Mouse (Mus musculus): ENCODE measurements around the gene Zbtb25. TPM values are rescaled to one million over a fixed set of nuclear protein-coding genes. Genes with fewer than 3 reads are reported as not detected.
A peak's percentile ranks its signal among the peaks of the same experiment; 100 is the strongest.

Zbtb25 gene
- polyA plus RNA-seq, 1 experiment from 2014 or later, result 20.3 TPM

DNA sequence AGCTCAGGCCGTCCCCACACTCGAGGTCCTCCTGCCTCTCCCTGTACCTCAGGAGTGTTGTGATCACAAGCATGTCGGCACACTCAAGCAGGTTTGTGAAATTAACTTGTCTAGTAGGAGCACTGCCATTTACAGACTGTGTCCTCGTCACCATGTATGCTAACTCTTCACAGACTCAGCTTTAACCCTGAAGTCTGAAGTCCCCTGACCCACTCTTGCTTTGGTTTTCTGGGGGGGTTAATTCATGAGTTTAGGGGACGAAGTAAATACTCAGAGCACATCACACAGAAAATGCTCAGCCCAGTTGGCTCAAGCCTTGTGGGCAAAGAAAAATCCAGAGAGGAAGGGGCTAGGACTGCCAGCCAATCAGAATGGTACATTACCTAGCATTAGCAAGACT is 33.8 kb downstream of the Zbtb25 start:
- Histone ChIP-seq H3K4me3 (ENCODE audit: low read depth, low read length) (no peak overlapping the region), H3K9me3 (replicated peaks; ENCODE audit: control insufficient read depth, low read length) (no peaks in the 10 kb centered on the region), H3K36me3 (ENCODE audit: control insufficient read depth, insufficient read depth, low read length) (peaks cover 5% of the 10 kb centered on the region; the same call in 1 of the 2 replicates), H3K9ac (ENCODE audit: low read length) (no peak overlapping the region), H3K4me1 (ENCODE audit: control insufficient read depth, insufficient read depth, low read length) (no peaks in the 10 kb centered on the region), H3K4me2 (ENCODE audit: low read length) (no peak overlapping the region), H3K27ac (ENCODE audit: low read depth, low read length) (no peak overlapping the region), H3K27me3 (replicated peaks; ENCODE audit: control insufficient read depth, insufficient read depth, low read length) (no peaks in the 10 kb centered on the region)
- WGBS, result 89% methylated on average over 5 of the region's 5 CpGs
- no peak for DNase-seq (ENCODE audit: low spot score)
- ATAC-seq, result no peak

GRCm38 (mm10) chr12:76333688-76334087 is 35.7 kb downstream of the Zbtb25 start:
- Histone ChIP-seq H3K4me3 (ENCODE audit: low read depth, low read length) (no peak overlapping the region), H3K27ac (ENCODE audit: low read depth, low read length) (no peak overlapping the region), H3K36me3 (ENCODE audit: control insufficient read depth, insufficient read depth, low read length) (peaks cover 6% of the 10 kb centered on the region; the same call in 1 of the 2 replicates), H3K9me3 (replicated peaks; ENCODE audit: control insufficient read depth, low read length) (no peaks in the 10 kb centered on the region), H3K4me1 (ENCODE audit: control insufficient read depth, insufficient read depth, low read length) (no peaks in the 10 kb centered on the region), H3K4me2 (ENCODE audit: low read length) (no peak overlapping the region), H3K27me3 (replicated peaks; ENCODE audit: control insufficient read depth, insufficient read depth, low read length) (no peaks in the 10 kb centered on the region), H3K9ac (ENCODE audit: low read length) (no peak overlapping the region)
- ATAC-seq, result no peak
- WGBS, result 95% methylated on average over 5 of the region's 5 CpGs
- DNase-seq (ENCODE audit: low spot score), result no peak

GRCm38 (mm10) chr12:76328567-76329354 is 40.6 kb downstream of the Zbtb25 start:
- Histone ChIP-seq H3K4me3 (ENCODE audit: low read depth, low read length) (no peak overlapping the region), H3K36me3 (ENCODE audit: control insufficient read depth, insufficient read depth, low read length) (peaks cover 13% of the 10 kb centered on the region; the same call in 1 of the 2 replicates), H3K27ac (ENCODE audit: low read depth, low read length) (no peak overlapping the region), H3K9ac (ENCODE audit: low read length) (no peak overlapping the region), H3K27me3 (replicated peaks; ENCODE audit: control insufficient read depth, insufficient read depth, low read length) (no peaks in the 10 kb centered on the region), H3K9me3 (replicated peaks; ENCODE audit: control insufficient read depth, low read length) (no peaks in the 10 kb centered on the region), H3K4me2 (ENCODE audit: low read length) (no peak overlapping the region), H3K4me1 (ENCODE audit: control insufficient read depth, insufficient read depth, low read length) (no peaks in the 10 kb centered on the region)
- DNase-seq (ENCODE audit: low spot score) (no peak), ATAC-seq (no peak)
- 88% methylated on average over 6 of the region's 6 CpGs for WGBS

GRCm38 (mm10) chr12:76326437-76327220 is 42.8 kb downstream of the Zbtb25 start:
- H3K36me3 ChIP-seq (ENCODE audit: control insufficient read depth, insufficient read depth, low read length), result peaks cover 15% of the 10 kb centered on the region
- no peak overlapping the region for H3K4me3 ChIP-seq (ENCODE audit: low read depth, low read length)
- H3K4me2 ChIP-seq (ENCODE audit: low read length), result no peak overlapping the region
- DNase-seq (ENCODE audit: low spot score), result no peak
- no peak overlapping the region for H3K27ac ChIP-seq (ENCODE audit: low read depth, low read length)
- WGBS, result 90% methylated on average over 23 of the region's 23 CpGs
- H3K27me3 ChIP-seq (replicated peaks; ENCODE audit: control insufficient read depth, insufficient read depth, low read length), result no peaks in the 10 kb centered on the region
- no peaks in the 10 kb centered on the region for H3K4me1 ChIP-seq (ENCODE audit: control insufficient read depth, insufficient read depth, low read length)
- H3K9ac ChIP-seq (ENCODE audit: low read length), result no peak overlapping the region
- ATAC-seq, result no peak
- no peaks in the 10 kb centered on the region for H3K9me3 ChIP-seq (replicated peaks; ENCODE audit: control insufficient read depth, low read length)

- no peaks in the 10 kb centered on the region for H3K9me3 ChIP-seq (replicated peaks; ENCODE audit: control insufficient read depth, low read length)
- H3K36me3 ChIP-seq (ENCODE audit: control insufficient read depth, insufficient read depth, low read length), result peaks cover 21% of the 10 kb centered on the region
- H3K9ac ChIP-seq (ENCODE audit: low read length), result peak within 1 kb of the TSS; percentile 83
- no peaks in the 10 kb centered on the region for H3K4me1 ChIP-seq (ENCODE audit: control insufficient read depth, insufficient read depth, low read length)
- H3K4me2 ChIP-seq (ENCODE audit: low read length), result peak within 1 kb of the TSS; percentile 87
- 2% methylated on average over 51 of the region's 53 CpGs for WGBS
- no peaks in the 10 kb centered on the region for H3K27me3 ChIP-seq (replicated peaks; ENCODE audit: control insufficient read depth, insufficient read depth, low read length)
- peak; percentile 99 for ATAC-seq
- peak within 1 kb of the TSS; percentile 11; the same call in 1 of the 2 replicates for H3K27ac ChIP-seq (ENCODE audit: low read depth, low read length)
- DNase-seq (ENCODE audit: low spot score), result peak; percentile 83
- H3K4me3 ChIP-seq (ENCODE audit: low read depth, low read length), result peak within 1 kb of the TSS; percentile 62
Measured at GRCm38 (mm10) chr12:76324679-76325431, 44.5 kb downstream of the Zbtb25 start, which contains the start of gene Akap5. Gene Akap5 (plus strand): TSS chr12:76324891.

- Histone ChIP-seq H3K9ac (ENCODE audit: low read length) (no peak overlapping the region), H3K4me2 (ENCODE audit: low read length) (no peak overlapping the region), H3K9me3 (replicated peaks; ENCODE audit: control insufficient read depth, low read length) (no peaks in the 10 kb centered on the region), H3K36me3 (ENCODE audit: control insufficient read depth, insufficient read depth, low read length) (peaks cover 38% of the 10 kb centered on the region), H3K27ac (ENCODE audit: low read depth, low read length) (no peak overlapping the region), H3K4me1 (ENCODE audit: control insufficient read depth, insufficient read depth, low read length) (no peaks in the 10 kb centered on the region), H3K27me3 (replicated peaks; ENCODE audit: control insufficient read depth, insufficient read depth, low read length) (no peaks in the 10 kb centered on the region), H3K4me3 (ENCODE audit: low read depth, low read length) (no peak overlapping the region)
- ATAC-seq, result no peak
- no peak for DNase-seq (ENCODE audit: low spot score)
- 75% methylated on average over 9 of the region's 9 CpGs for WGBS
Measured at GRCm38 (mm10) chr12:76318282-76319212, 50.9 kb downstream of the Zbtb25 start.

GRCm38 (mm10) chr12:76311951-76312350 is 57.5 kb downstream of the Zbtb25 start:
- no peak overlapping the region for H3K4me3 ChIP-seq (ENCODE audit: low read depth, low read length)
- DNase-seq (ENCODE audit: low spot score), result no peak
- H3K27ac ChIP-seq (ENCODE audit: low read depth, low read length), result no peak overlapping the region
- peaks cover 1% of the 10 kb centered on the region; the same call in 1 of the 2 replicates for H3K4me1 ChIP-seq (ENCODE audit: control insufficient read depth, insufficient read depth, low read length)
- peaks cover 47% of the 10 kb centered on the region for H3K36me3 ChIP-seq (ENCODE audit: control insufficient read depth, insufficient read depth, low read length)
- H3K9me3 ChIP-seq (replicated peaks; ENCODE audit: control insufficient read depth, low read length), result no peaks in the 10 kb centered on the region
- H3K27me3 ChIP-seq (replicated peaks; ENCODE audit: control insufficient read depth, insufficient read depth, low read length), result no peaks in the 10 kb centered on the region
- ATAC-seq, result no peak
- H3K9ac ChIP-seq (ENCODE audit: low read length), result no peak overlapping the region
- 91% methylated on average over 8 of the region's 8 CpGs for WGBS
- H3K4me2 ChIP-seq (ENCODE audit: low read length), result no peak overlapping the region

DNA sequence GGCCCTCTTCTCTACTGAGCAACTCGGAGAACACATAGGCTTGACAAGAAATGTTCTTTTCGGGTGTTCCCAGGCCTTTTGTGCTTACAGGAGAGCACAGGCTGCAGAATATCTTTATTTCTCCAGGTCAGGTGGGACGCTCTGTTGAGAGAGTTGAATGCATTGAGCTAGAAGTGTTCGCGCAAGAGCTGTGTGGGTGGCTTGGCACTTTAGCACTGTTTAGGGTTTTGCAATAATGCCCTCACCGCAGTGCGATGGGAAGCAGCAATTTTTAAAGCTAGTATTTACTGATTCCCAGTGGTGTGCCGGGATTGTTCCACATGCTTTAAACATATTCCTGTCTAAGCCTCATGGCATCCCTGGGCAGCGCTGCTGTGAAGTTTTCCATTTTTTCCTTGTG is 58.2 kb downstream of the Zbtb25 start:
- H3K4me2 ChIP-seq (ENCODE audit: low read length), result no peak overlapping the region
- ATAC-seq (no peak), DNase-seq (ENCODE audit: low spot score) (no peak)
- WGBS, result 94% methylated on average over 9 of the region's 9 CpGs
- H3K4me3 ChIP-seq (ENCODE audit: low read depth, low read length), result no peak overlapping the region
- no peak overlapping the region for H3K9ac ChIP-seq (ENCODE audit: low read length)
- no peak overlapping the region for H3K27ac ChIP-seq (ENCODE audit: low read depth, low read length)
- peaks cover 50% of the 10 kb centered on the region for H3K36me3 ChIP-seq (ENCODE audit: control insufficient read depth, insufficient read depth, low read length)
- H3K27me3 ChIP-seq (replicated peaks; ENCODE audit: control insufficient read depth, insufficient read depth, low read length), result no peaks in the 10 kb centered on the region
- H3K4me1 ChIP-seq (ENCODE audit: control insufficient read depth, insufficient read depth, low read length), result peaks cover 8% of the 10 kb centered on the region; the same call in 1 of the 2 replicates
- no peaks in the 10 kb centered on the region for H3K9me3 ChIP-seq (replicated peaks; ENCODE audit: control insufficient read depth, low read length)
